Mouse (Mus musculus): Measurements from ENCODE around the gene Chadl. TPM values are rescaled to one million over a fixed set of nuclear protein-coding genes. Genes with fewer than 3 reads are reported as not detected.

Gene Chadl
- polyA plus RNA-seq, 1 experiment: 9.0 TPM

DNA sequence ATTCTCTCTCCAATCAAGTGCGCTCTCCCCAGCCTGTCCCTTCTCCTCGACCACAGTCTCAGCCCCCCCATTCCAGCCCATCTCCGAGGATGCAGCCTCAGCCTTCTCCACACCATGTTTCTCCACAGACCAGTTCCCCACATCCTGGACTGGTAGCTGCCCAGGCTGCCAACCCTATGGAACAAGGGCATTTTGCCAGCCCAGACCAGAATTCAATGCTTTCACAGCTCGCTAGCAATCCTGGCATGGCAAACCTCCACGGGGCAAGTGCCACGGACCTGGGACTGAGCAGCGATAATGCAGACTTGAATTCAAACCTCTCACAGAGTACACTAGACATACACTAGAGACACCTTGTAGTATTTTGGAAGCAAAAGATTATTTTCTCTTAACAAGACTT is 46.5 kb downstream of the Chadl start:
- Histone ChIP-seq H3K4me3 (ENCODE audit: insufficient read depth, low read depth, low read length) (no peak overlapping the region), H3K27ac (ENCODE audit: insufficient read depth, low read depth, low read length) (no peak overlapping the region), H3K4me1 (ENCODE audit: control insufficient read depth, insufficient read depth, low read length) (no peaks in the 10 kb centered on the region), H3K36me3 (ENCODE audit: control insufficient read depth, insufficient read depth, low read length) (peaks cover 3% of the 10 kb centered on the region), H3K27me3 (replicated peaks; ENCODE audit: control insufficient read depth, insufficient read depth, low read length) (no peaks in the 10 kb centered on the region)
- TF ChIP-seq POLR2A (IDR thresholded peaks at IDR 0.05; ENCODE audit: low read depth, low read length) (no peak), CTCF (conservative IDR thresholded peaks at IDR 0.05; ENCODE audit: insufficient read depth, insufficient read length, low read depth, low read length) (no peak)
- DNase-seq: peak; percentile 10
- WGBS: 70% methylated on average over 7 of the region's 7 CpGs

DNA sequence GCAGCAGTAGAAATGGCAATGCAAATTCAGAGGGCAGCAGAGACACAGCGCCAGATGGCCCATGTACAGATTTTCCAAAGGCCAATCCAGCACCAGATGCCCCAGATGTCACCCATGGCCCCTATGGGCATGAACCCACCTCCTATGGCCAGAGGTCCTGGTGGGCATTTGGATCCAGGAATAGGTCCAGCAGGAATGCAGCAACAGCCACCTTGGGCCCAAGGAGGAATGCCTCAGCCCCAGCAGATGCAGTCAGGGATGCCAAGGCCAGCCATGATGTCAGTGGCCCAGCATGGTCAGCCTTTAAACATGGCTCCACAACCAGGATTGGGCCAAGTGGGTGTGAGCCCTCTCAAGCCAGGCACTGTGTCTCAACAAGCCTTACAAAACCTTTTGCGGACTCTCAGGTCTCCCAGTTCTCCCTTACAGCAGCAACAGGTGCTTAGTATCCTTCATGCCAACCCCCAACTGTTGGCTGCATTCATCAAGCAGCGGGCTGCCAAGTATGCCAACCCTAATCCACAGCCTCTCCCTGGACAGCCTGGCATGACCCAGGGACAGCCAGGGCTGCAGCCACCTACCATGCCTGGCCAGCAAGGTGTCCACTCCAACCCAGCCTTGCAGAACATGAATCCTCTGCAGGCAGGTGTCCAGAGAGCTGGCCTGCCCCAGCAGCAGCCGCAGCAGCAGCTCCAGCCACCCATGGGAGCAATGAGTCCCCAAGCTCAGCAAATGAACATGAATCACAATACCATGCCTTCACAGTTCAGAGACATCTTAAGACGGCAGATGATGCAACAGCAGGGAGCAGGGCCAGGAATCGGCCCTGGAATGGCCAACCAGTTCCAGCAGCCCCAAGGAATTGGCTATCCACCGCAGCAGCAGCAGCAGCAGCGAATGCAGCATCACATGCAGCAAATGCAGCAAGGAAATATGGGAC is 47.3 kb downstream of the Chadl start:
- no peak for DNase-seq
- Histone ChIP-seq H3K27me3 (replicated peaks; ENCODE audit: control insufficient read depth, insufficient read depth, low read length) (no peaks in the 10 kb centered on the region), H3K4me3 (ENCODE audit: insufficient read depth, low read depth, low read length) (no peak overlapping the region), H3K4me1 (ENCODE audit: control insufficient read depth, insufficient read depth, low read length) (no peaks in the 10 kb centered on the region), H3K27ac (ENCODE audit: insufficient read depth, low read depth, low read length) (no peak overlapping the region), H3K36me3 (ENCODE audit: control insufficient read depth, insufficient read depth, low read length) (peaks cover 4% of the 10 kb centered on the region)
- no peak for TF ChIP-seq CTCF (conservative IDR thresholded peaks at IDR 0.05; ENCODE audit: insufficient read depth, insufficient read length, low read depth, low read length)
- TF ChIP-seq POLR2A (IDR thresholded peaks at IDR 0.05; ENCODE audit: low read depth, low read length): no peak
- 89% methylated on average over 8 of the region's 8 CpGs for WGBS

Other genes starting within 250 kb of the Chadl start
- 76.3 and 118 TPM in 2 replicates for gene Rbx1, start 231.0 kb downstream of the Chadl start, polyA plus RNA-seq (2012; rRNA removed)
- gene Ep300, start 111.9 kb downstream of the Chadl start, polyA plus RNA-seq (2012; rRNA removed): 20.3 and 24.4 TPM in 2 replicates
- 14.2 and 14.7 TPM in 2 replicates for gene L3mbtl2, start 33.4 kb downstream of the Chadl start, polyA plus RNA-seq (2012; rRNA removed)
- gene Zc3h7b, start 47.8 kb upstream of the Chadl start, polyA plus RNA-seq (2012; rRNA removed): 46.5 and 47.3 TPM in 2 replicates
- 24.6 and 25.8 TPM in 2 replicates for gene Rangap1, start 48.2 kb upstream of the Chadl start, polyA plus RNA-seq (2012; rRNA removed)
- gene Tef, start 105.1 kb upstream of the Chadl start, polyA plus RNA-seq (2012; rRNA removed): 121 and 131 TPM in 2 replicates
- 31.6 and 40.3 TPM in 2 replicates for gene Tob2, start 161.5 kb upstream of the Chadl start, polyA plus RNA-seq (2012; rRNA removed)
- 33.5 and 47.4 TPM in 2 replicates for gene Phf5a, start 174.6 kb upstream of the Chadl start, polyA plus RNA-seq (2012; rRNA removed)
- 890 and 915 TPM in 2 replicates for gene Aco2, start 175.0 kb upstream of the Chadl start, polyA plus RNA-seq (2012; rRNA removed)
- gene Polr3h, start 229.0 kb upstream of the Chadl start, polyA plus RNA-seq (2012; rRNA removed): 16.1 and 20.2 TPM in 2 replicates
- gene Csdc2, start 239.5 kb upstream of the Chadl start, polyA plus RNA-seq (2012; rRNA removed): 5.6 and 6.0 TPM in 2 replicates